Mouse (Mus musculus) lung, postnatal 25 days (tissue): ENCODE measurements around the gene Ubash3b.

Experiments used
- DNase-seq: peaks from one replicate; pipeline ENCODE4 v3.0.0; 2022; ENCODE audit warnings: low spot score

Ubash3b gene

GRCm38 (mm10) chr9:41091187-41091586 lies 70.3 kb downstream of the Ubash3b start:
- no peak for DNase-seq

- no peak for DNase-seq
Observed at GRCm38 (mm10) chr9:41087831-41088383, 73.6 kb downstream of the Ubash3b start.

- no peak for DNase-seq
Observed at GRCm38 (mm10) chr9:41084191-41084901, 77.2 kb downstream of the Ubash3b start.

- no peak for DNase-seq
Observed at GRCm38 (mm10) chr9:41083386-41084055, 78.0 kb downstream of the Ubash3b start.

GRCm38 (mm10) chr9:41082891-41083290 lies 78.6 kb downstream of the Ubash3b start:
- no peak for DNase-seq

- no peak for DNase-seq
Observed at GRCm38 (mm10) chr9:41080877-41081276, 80.6 kb downstream of the Ubash3b start.

- no peak for DNase-seq
Observed at GRCm38 (mm10) chr9:41079428-41080155, 81.9 kb downstream of the Ubash3b start.

- no peak for DNase-seq
Observed at GRCm38 (mm10) chr9:41078198-41078597, 83.3 kb downstream of the Ubash3b start.

GRCm38 (mm10) chr9:41076150-41076549 lies 85.3 kb downstream of the Ubash3b start:
- no peak for DNase-seq

- DNase-seq = no peak
Observed at GRCm38 (mm10) chr9:41075528-41075927, 86.0 kb downstream of the Ubash3b start.

GRCm38 (mm10) chr9:41073196-41074009 lies 88.1 kb downstream of the Ubash3b start:
- DNase-seq = peak; percentile 67

- no peak for DNase-seq
Observed at GRCm38 (mm10) chr9:41072786-41073185, 88.7 kb downstream of the Ubash3b start.

GRCm38 (mm10) chr9:41071906-41072511 lies 89.5 kb downstream of the Ubash3b start:
- peak; percentile 52 for DNase-seq

- DNase-seq = no peak
Observed at GRCm38 (mm10) chr9:41070761-41071181, 90.7 kb downstream of the Ubash3b start.

GRCm38 (mm10) chr9:41069509-41069908 lies 92.0 kb downstream of the Ubash3b start:
- DNase-seq = no peak

GRCm38 (mm10) chr9:41061446-41061845 lies 100.1 kb downstream of the Ubash3b start:
- no peak for DNase-seq

- no peak for DNase-seq
Observed at GRCm38 (mm10) chr9:41060617-41061016, 100.9 kb downstream of the Ubash3b start.

- no peak for DNase-seq
Observed at GRCm38 (mm10) chr9:41058765-41059535, 102.5 kb downstream of the Ubash3b start.

- no peak for DNase-seq
Observed at GRCm38 (mm10) chr9:41054166-41054565, 107.3 kb downstream of the Ubash3b start.

GRCm38 (mm10) chr9:41053478-41053877 lies 108.0 kb downstream of the Ubash3b start:
- no peak for DNase-seq
